Mouse (Mus musculus) bone marrow macrophage, adult 2 months (primary cell): ENCODE measurements around the gene Prrt3. TPM values are rescaled to one million over a fixed set of nuclear protein-coding genes. Genes with fewer than 3 reads are reported as not detected.
A peak's percentile ranks its signal among the peaks of the same experiment; 100 is the strongest.

Source experiments
- H3K27ac ChIP-seq: 2 replicates; pipeline ENCODE4 v1.5.1; 2012; ENCODE audit warnings: low read depth, low read length; ENCODE audit not compliant: insufficient read depth
- H3K4me1 ChIP-seq: 2 replicates; pipeline ENCODE4 v1.6.1; 2012; ENCODE audit warnings: low read length; ENCODE audit not compliant: control insufficient read depth, insufficient read depth
- H3K4me3 ChIP-seq: 2 replicates; pipeline ENCODE4 v1.5.1; 2012; ENCODE audit warnings: mild to moderate bottlenecking, low read length, moderate library complexity; ENCODE audit not compliant: insufficient read depth
- CTCF ChIP-seq: IDR thresholded peaks from 2 replicates; pipeline ENCODE4 v1.5.1; 2012; ENCODE audit warnings: low read depth, mild to moderate bottlenecking, low read length, moderate library complexity
- POLR2A ChIP-seq: IDR thresholded peaks from 2 replicates; pipeline ENCODE4 v1.6.1; 2012; ENCODE audit warnings: mild to moderate bottlenecking, low read depth, low read length, borderline replicate concordance
- polyA plus RNA-seq: library from polyadenylated mRNA; stranded (reverse); fragments of >200 nt; gene quantifications from 2 replicates; pipeline ENCODE4 v1.2.4, GENCODE M21; 2012; ENCODE audit not compliant: missing spikeins, insufficient read depth, insufficient read length

Gene Prrt3
- not detected in 2 replicates for polyA plus RNA-seq

- no peak for TF ChIP-seq CTCF
- TF ChIP-seq POLR2A: no peak
- Histone ChIP-seq H3K4me1 (no peaks in the 10 kb centered on the region), H3K27ac (no peak within 1 kb of the TSS), H3K4me3 (no peak within 1 kb of the TSS)
Observed at GRCm38 (mm10) chr6:113501388-113502084, at the start of gene Prrt3. TSS of gene Prrt3 (minus strand) at chr6:113501931.

DNA sequence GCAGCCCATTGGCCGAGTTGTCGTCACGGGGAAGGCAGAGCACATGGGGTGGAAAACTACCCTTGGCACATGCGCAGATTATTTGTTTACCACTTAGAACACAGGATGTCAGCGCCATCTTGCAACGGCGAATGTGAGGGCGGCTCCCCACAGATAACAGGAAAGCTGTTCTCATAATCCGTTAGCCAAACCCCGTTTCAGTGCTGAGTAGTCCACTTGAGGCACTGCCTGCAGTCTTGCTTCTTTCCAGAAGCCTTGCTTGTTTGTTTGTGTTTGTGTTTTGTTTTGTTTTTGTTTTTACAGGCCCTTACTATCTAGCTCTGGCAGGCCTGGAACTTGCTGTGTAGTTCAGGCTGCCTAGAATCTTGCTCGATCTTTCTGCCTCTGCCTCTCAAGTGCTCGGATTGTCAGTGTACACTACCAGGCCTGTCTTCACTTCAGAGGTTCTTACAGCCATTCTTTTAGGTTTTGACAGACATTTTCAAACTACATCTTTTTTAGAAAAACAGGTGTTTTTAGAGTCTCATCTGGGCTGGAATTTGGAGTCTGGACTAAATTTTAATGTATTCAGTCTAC lies 42.3 kb upstream of the Prrt3 start:
- H3K4me1 ChIP-seq: no peaks in the 10 kb centered on the region
- no peak overlapping the region for H3K4me3 ChIP-seq
- TF ChIP-seq POLR2A (no peak), CTCF (no peak)
- no peak overlapping the region for H3K27ac ChIP-seq

- no peak overlapping the region for H3K4me3 ChIP-seq
- H3K4me1 ChIP-seq: no peaks in the 10 kb centered on the region
- TF ChIP-seq CTCF: no peak
- TF ChIP-seq POLR2A: no peak
- H3K27ac ChIP-seq: no peak overlapping the region
Observed at GRCm38 (mm10) chr6:113541610-113542009, 39.9 kb upstream of the Prrt3 start.

DNA sequence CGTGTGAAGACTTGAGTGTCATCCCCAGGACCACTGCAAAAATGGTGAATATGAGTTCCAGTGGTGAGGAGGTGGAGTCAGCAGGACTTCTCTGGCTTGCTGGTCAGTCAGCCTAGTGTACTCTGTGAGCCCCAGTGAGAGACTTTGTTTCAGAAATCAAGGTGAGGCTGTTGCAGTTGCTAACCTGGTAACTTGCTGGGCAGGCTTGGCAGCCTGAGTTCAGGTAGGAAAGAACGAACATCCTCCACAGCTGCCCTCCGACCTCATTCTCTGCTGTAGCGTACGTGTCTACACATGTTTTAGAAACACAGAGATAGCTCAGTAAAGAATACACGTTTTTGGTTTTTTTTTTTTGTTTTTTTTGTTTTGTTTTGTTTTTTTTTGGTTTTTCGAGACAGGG lies 33.2 kb upstream of the Prrt3 start:
- no peak overlapping the region for H3K4me3 ChIP-seq
- H3K27ac ChIP-seq: no peak overlapping the region
- TF ChIP-seq CTCF (no peak), POLR2A (no peak)
- peaks cover under 1% of the 10 kb centered on the region; the same call in 1 of the 2 replicates for H3K4me1 ChIP-seq

DNA sequence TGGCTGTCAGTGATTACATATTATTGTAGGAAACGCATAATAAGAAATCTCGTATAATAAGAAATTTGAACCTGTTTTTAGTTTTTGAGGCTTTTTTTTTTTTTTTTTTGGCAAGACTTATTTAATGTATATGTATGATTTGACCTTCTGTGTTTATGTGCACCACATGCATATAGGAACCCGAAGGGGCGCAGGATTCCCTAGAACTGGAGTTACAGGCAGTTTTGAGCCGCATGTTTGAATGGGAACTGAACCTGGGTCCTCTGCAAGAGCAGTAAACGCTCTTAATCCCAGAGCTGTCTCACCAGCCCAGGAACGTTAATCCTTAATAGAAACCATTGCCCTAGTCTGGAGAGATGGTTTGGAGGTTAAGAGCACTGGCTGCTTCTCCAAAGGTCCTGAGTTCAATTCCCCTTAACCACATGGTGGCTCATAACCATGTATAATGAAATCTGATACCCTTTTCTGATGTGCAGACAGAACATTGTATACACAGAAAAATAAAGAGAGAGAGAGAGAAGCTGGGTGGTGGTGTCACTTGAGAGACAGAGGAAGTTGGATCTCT lies 30.2 kb upstream of the Prrt3 start:
- H3K4me1 ChIP-seq: peaks cover 3% of the 10 kb centered on the region; the same call in 1 of the 2 replicates
- TF ChIP-seq CTCF (no peak), POLR2A (no peak)
- no peak overlapping the region for H3K27ac ChIP-seq
- peak overlapping the region; percentile 96 for H3K4me3 ChIP-seq

DNA sequence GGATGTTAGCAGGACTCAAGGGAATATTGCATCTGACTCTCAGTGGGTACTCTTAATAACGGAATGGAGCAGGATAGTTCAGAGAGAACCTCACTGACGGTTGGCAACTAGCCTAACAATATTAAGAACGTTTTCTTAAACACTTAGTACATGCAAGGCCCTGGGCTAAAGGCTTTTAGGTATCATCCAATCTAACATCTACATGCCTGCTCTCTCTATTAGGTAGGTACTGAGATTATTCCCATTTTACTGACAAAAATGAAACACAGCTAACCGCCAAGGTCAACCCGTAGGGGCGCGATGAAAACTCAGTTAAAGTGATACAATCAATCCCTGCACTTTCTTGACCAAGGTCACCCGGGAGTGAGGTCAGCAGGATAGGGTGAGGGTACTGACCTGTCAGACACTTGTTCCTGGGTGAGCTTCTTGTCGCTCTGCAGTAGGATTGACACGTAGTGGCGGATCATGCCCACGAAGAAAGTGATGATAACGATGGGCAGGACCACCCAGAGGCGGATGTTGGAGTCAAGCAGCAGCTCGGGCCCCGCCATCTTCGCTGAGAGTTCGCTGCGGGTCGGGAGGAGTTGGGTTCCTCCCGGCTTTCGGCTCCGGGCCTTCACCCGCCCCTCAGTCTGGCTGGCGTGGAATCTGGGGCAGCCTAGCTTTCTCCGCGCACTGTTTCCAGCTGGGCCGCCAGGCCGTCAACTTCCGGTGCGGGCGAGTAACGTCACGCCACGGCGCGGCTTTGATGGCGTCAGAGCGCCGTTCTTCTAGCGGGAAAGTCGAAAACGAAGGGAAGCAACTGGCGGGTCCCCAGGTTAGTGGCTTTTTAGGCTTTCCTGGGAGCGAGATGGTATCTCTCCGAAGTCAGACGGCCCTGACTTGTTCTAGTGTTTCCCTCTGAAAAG lies 29.5 kb upstream of the Prrt3 start, which contains the start of the genes Emc3 and Fancd2:
Gene Emc3 (minus strand): TSS at position 721 of the 908 bp plus-strand sequence.
Gene Fancd2 (plus strand): TSS at position 751 of the 908 bp plus-strand sequence.
- H3K4me3 ChIP-seq: peak within 1 kb of the TSS; percentile 96
- peak within 1 kb of the TSS; percentile 31 for H3K27ac ChIP-seq
- peaks cover 3% of the 10 kb centered on the region; the same call in 1 of the 2 replicates for H3K4me1 ChIP-seq
- TF ChIP-seq CTCF (no peak), POLR2A (no peak)

DNA sequence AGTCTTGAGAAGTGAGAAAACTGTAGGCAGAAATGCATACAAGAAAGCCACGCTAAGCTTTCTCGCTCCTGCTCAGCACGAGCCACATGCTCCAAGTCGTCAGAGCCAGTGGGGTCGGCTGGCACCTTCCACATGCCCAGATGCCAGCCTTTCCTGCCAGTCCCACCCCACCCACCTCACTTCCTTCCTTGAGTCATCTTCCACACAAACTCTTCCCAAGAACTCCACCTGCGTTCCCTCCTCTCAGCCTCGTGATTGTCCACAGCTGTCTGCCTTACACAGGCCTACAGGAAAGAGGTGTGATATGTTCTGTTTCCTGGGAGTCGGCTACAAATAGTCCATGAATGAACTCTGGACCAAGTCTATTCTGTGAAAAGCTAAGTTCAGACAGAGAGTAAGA lies 21.7 kb upstream of the Prrt3 start:
- H3K27ac ChIP-seq: no peak overlapping the region
- TF ChIP-seq CTCF (no peak), POLR2A (no peak)
- no peak overlapping the region for H3K4me3 ChIP-seq
- H3K4me1 ChIP-seq: no peaks in the 10 kb centered on the region

- Histone ChIP-seq H3K4me1 (peaks cover 6% of the 10 kb centered on the region), H3K4me3 (no peak overlapping the region), H3K27ac (no peak overlapping the region)
- TF ChIP-seq POLR2A (no peak), CTCF (no peak)
Observed at GRCm38 (mm10) chr6:113522310-113522709, 20.6 kb upstream of the Prrt3 start.

DNA sequence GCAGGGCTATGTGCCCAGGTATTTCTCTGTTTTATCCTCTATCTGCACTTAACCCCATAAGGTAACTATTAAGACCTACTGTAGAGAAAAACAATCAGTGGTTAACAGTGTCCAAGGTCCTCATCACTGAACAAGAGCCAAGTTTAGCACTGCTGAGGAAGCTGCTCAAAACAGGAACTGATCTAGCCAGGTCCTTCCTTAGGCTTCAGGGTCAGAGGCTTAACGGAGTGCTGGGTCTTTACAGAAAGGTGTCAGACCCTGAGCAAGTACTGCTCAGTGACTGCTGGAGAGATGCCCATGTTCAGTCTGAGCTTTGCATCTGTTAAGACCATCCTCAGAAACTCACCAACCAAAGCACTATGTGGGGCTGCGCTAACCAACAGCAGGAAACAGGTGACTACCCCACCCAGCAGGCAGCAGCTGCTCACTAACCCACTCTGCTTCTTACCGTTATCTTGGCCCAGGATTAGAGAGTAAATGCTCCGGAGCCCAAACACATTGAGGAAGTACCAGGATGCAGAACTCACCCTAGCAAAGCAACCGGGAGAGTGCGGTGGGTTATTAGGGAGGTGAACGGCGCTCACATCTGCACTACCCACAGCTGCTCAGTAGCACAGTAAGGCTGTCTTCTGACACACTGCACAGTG lies 15.8 kb upstream of the Prrt3 start:
- TF ChIP-seq POLR2A (no peak), CTCF (no peak)
- H3K27ac ChIP-seq: no peak overlapping the region
- peaks cover 8% of the 10 kb centered on the region for H3K4me1 ChIP-seq
- H3K4me3 ChIP-seq: no peak overlapping the region
